Mouse (Mus musculus) heart, embryonic 16.5 days (tissue): ENCODE data around the gene Cep57l1. TPM values are rescaled to one million over a fixed set of nuclear protein-coding genes. Genes with fewer than 3 reads are reported as not detected.

Experiments used
- ATAC-seq: fragments of 200-750 bp; cut with Nextera tagmentation; replicated peaks from 2 replicates; pipeline ENCODE4 v1.8.0; 2017; ENCODE audit warnings: moderate number of reproducible peaks; ENCODE audit not compliant: insufficient read depth, low FRiP score; ENCODE audit errors: extremely low read depth
- H3K27ac ChIP-seq: fragments of 300-500 bp; sonication (generic); 2 replicates; pipeline ENCODE4 v1.5.1; 2014; ENCODE audit warnings: mild to moderate bottlenecking, low read length, control low read depth, moderate library complexity
- H3K27me3 ChIP-seq: fragments of 300-500 bp; sonication (generic); 2 replicates; pipeline ENCODE4 v1.6.1; 2014; ENCODE audit warnings: low read length, mixed read lengths; ENCODE audit not compliant: control insufficient read depth, insufficient read depth
- H3K36me3 ChIP-seq: fragments of 300-500 bp; sonication (generic); 2 replicates; pipeline ENCODE4 v1.6.1; 2014; ENCODE audit not compliant: control insufficient read depth, insufficient read depth
- H3K4me1 ChIP-seq: fragments of 300-500 bp; sonication (generic); 2 replicates; pipeline ENCODE4 v1.6.1; 2014; ENCODE audit warnings: low read length, mixed read lengths; ENCODE audit not compliant: control insufficient read depth, insufficient read depth
- H3K4me2 ChIP-seq: fragments of 300-500 bp; sonication (generic); 2 replicates; pipeline ENCODE4 v1.6.1; 2014; ENCODE audit warnings: low read depth, mild to moderate bottlenecking, control low read depth, low read length
- H3K4me3 ChIP-seq: fragments of 300-500 bp; sonication (generic); 2 replicates; pipeline ENCODE4 v1.5.1; 2014; ENCODE audit warnings: mild to moderate bottlenecking, control low read depth, low read length
- H3K9ac ChIP-seq: fragments of 300-500 bp; sonication (generic); 2 replicates; pipeline ENCODE4 v1.6.1; 2014; ENCODE audit warnings: low read length, control low read depth
- H3K9me3 ChIP-seq: fragments of 300-500 bp; sonication (generic); replicated peaks from 2 replicates; pipeline ENCODE4 v1.6.1; 2016; ENCODE audit warnings: low read length; ENCODE audit not compliant: control insufficient read depth
- WGBS: fragments of 180-500 bp; shearing (Covaris S2); extraction: QIAGEN DNeasy Blood & Tissue Kit; methylation state at CpG from one replicate; pipeline ENCODE4 v1.1.7; 2014; 5-methylcytosine and 5-hydroxymethylcytosine counted together
- polyA plus RNA-seq: library from polyadenylated mRNA; unstranded; fragments of >200 nt; fragmentation: Nextera tagmentation; extraction: Ambion mirVana; gene quantifications from 2 replicates; pipeline ENCODE4 v1.2.1, GENCODE M21; 2015

The Cep57l1 gene
- polyA plus RNA-seq, 1 experiment from 2014 or later, result 22.6 TPM

GRCm38 (mm10) chr10:41737245-41737644, 72.4 kb downstream of the Cep57l1 start:
- Histone ChIP-seq H3K9ac (no peak overlapping the region), H3K4me3 (no peak overlapping the region), H3K4me1 (no peaks in the 10 kb centered on the region), H3K9me3 (0 out of 2 replicates have a peak, but pooled peaks cover 3% of the 10 kb centered on the region), H3K27ac (no peak overlapping the region), H3K4me2 (no peak overlapping the region), H3K36me3 (peaks cover 12% of the 10 kb centered on the region), H3K27me3 (no peaks in the 10 kb centered on the region)
- 69% methylated on average over 16 of the region's 16 CpGs for WGBS
- ATAC-seq, result peak; percentile 37; the same call in 1 of the 2 replicates

GRCm38 (mm10) chr10:41735398-41735797, 74.3 kb downstream of the Cep57l1 start:
- H3K4me3 ChIP-seq, result no peak overlapping the region
- 0 out of 2 replicates have a peak, but pooled peaks cover 3% of the 10 kb centered on the region for H3K9me3 ChIP-seq
- no peak overlapping the region for H3K27ac ChIP-seq
- no peaks in the 10 kb centered on the region for H3K4me1 ChIP-seq
- H3K4me2 ChIP-seq, result no peak overlapping the region
- ATAC-seq, result no peak
- H3K9ac ChIP-seq, result no peak overlapping the region
- peaks cover 16% of the 10 kb centered on the region for H3K36me3 ChIP-seq
- H3K27me3 ChIP-seq, result no peaks in the 10 kb centered on the region
- WGBS, result 93% methylated on average over 6 of the region's 6 CpGs

GRCm38 (mm10) chr10:41733214-41733613, 76.5 kb downstream of the Cep57l1 start:
- H3K9me3 ChIP-seq, result 0 out of 2 replicates have a peak, but pooled peaks cover 3% of the 10 kb centered on the region
- H3K4me3 ChIP-seq, result no peak overlapping the region
- no peak overlapping the region for H3K4me2 ChIP-seq
- no peak overlapping the region for H3K27ac ChIP-seq
- WGBS, result 98% methylated on average over 3 of the region's 3 CpGs
- no peaks in the 10 kb centered on the region for H3K27me3 ChIP-seq
- H3K36me3 ChIP-seq, result peaks cover 24% of the 10 kb centered on the region
- no peaks in the 10 kb centered on the region for H3K4me1 ChIP-seq
- no peak overlapping the region for H3K9ac ChIP-seq
- no peak for ATAC-seq

GRCm38 (mm10) chr10:41731932-41732331, 77.7 kb downstream of the Cep57l1 start:
- 88% methylated on average over 4 of the region's 4 CpGs for WGBS

GRCm38 (mm10) chr10:41730746-41731145, 78.9 kb downstream of the Cep57l1 start:
- Histone ChIP-seq H3K27ac (no peak overlapping the region), H3K9me3 (no peaks in the 10 kb centered on the region), H3K4me2 (no peak overlapping the region), H3K36me3 (peaks cover 20% of the 10 kb centered on the region), H3K9ac (no peak overlapping the region), H3K4me3 (no peak overlapping the region), H3K27me3 (no peaks in the 10 kb centered on the region), H3K4me1 (no peaks in the 10 kb centered on the region)
- no peak for ATAC-seq
- 81% methylated on average over 10 of the region's 10 CpGs for WGBS

More at GRCm38 (mm10) chr10:41731932-41732331, 77.7 kb downstream of the Cep57l1 start:
- ATAC-seq, result no peak
- Histone ChIP-seq H3K27ac (no peak overlapping the region), H3K4me1 (no peaks in the 10 kb centered on the region), H3K4me3 (no peak overlapping the region), H3K4me2 (no peak overlapping the region), H3K9me3 (0 out of 2 replicates have a peak, but pooled peaks cover 3% of the 10 kb centered on the region), H3K9ac (no peak overlapping the region), H3K27me3 (no peaks in the 10 kb centered on the region), H3K36me3 (peaks cover 22% of the 10 kb centered on the region)

- Histone ChIP-seq H3K27ac (no peak overlapping the region), H3K27me3 (no peaks in the 10 kb centered on the region), H3K9me3 (no peaks in the 10 kb centered on the region), H3K36me3 (peaks cover 21% of the 10 kb centered on the region), H3K9ac (no peak overlapping the region), H3K4me3 (no peak overlapping the region), H3K4me2 (no peak overlapping the region), H3K4me1 (no peaks in the 10 kb centered on the region)
- WGBS, result 88% methylated on average over 9 of the region's 9 CpGs
- no peak for ATAC-seq
Observed at GRCm38 (mm10) chr10:41726215-41726614, 83.5 kb downstream of the Cep57l1 start.

- no peak overlapping the region for H3K4me3 ChIP-seq
- H3K4me1 ChIP-seq, result no peaks in the 10 kb centered on the region
- H3K36me3 ChIP-seq, result peaks cover 8% of the 10 kb centered on the region; the same call in 1 of the 2 replicates
- H3K27ac ChIP-seq, result no peak overlapping the region
- H3K9me3 ChIP-seq, result no peaks in the 10 kb centered on the region
- H3K4me2 ChIP-seq, result no peak overlapping the region
- no peak overlapping the region for H3K9ac ChIP-seq
- no peaks in the 10 kb centered on the region for H3K27me3 ChIP-seq
- ATAC-seq, result no peak
- WGBS, result 88% methylated on average over 9 of the region's 9 CpGs
Observed at GRCm38 (mm10) chr10:41719587-41719986, 90.1 kb downstream of the Cep57l1 start.

GRCm38 (mm10) chr10:41716029-41716897, 93.4 kb downstream of the Cep57l1 start, which contains the start of gene Ccdc162:
Ccdc162 (minus strand) TSS chr10:41716634.
- Histone ChIP-seq H3K27ac (no peak within 1 kb of the TSS), H3K27me3 (no peaks in the 10 kb centered on the region), H3K4me3 (no peak within 1 kb of the TSS), H3K4me2 (no peak within 1 kb of the TSS), H3K36me3 (peaks cover 7% of the 10 kb centered on the region; the same call in 1 of the 2 replicates), H3K9ac (no peak within 1 kb of the TSS), H3K9me3 (no peaks in the 10 kb centered on the region), H3K4me1 (no peaks in the 10 kb centered on the region)
- ATAC-seq, result no peak
- 63% methylated on average over 15 of the region's 15 CpGs for WGBS

- Histone ChIP-seq H3K9me3 (no peaks in the 10 kb centered on the region), H3K4me3 (no peak overlapping the region), H3K27ac (no peak overlapping the region), H3K4me2 (no peak overlapping the region), H3K27me3 (no peaks in the 10 kb centered on the region), H3K36me3 (peaks cover 6% of the 10 kb centered on the region; the same call in 1 of the 2 replicates), H3K4me1 (no peaks in the 10 kb centered on the region), H3K9ac (no peak overlapping the region)
- no peak for ATAC-seq
- WGBS, result 90% methylated on average over 14 of the region's 14 CpGs
Observed at GRCm38 (mm10) chr10:41715557-41715956, 94.1 kb downstream of the Cep57l1 start.
